In the genomic region with DNA sequence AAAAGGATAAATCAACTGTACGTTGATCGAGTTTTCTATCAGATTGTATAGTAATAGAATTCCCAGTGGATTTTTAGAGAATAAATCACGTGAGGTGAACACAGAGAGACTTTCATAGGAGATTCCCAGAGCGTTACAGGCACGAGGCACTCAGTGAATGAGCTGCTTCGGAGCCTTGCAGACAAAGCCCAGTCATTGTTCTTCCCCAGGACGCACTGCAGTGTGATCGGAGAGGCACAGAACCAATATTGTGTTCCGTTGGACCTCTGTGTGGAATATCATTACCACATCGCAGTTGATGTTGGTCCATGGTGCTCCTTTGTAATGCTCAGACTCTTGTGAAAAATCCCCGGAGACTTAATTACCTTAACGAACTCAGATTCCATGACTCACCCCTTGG, we compare ENCODE assay signal across 42 mouse cellular contexts. TPM values are rescaled to one million over a fixed set of nuclear protein-coding genes. Genes with fewer than 3 reads are reported as not detected.
DNase-seq lines count a peak whose midpoint lies in the region; ATAC-seq lines count a peak whose summit lies in the region.
"Had no signal": no experiment of that assay in that cellular context is flagged by ENCODE, and none has a peak within 500 bp of the region (broad histone marks: within the 10 kb centered on the region; RNA-seq: fewer than 3 reads in every experiment).

No protein-coding gene starts in this region.

- WGBS in limb, embryonic 10.5 days = 92% methylated on average over 12 of the region's 12 CpGs

- no peak overlapping the region for H3K27ac ChIP-seq in limb, embryonic 10.5 days
- H3K27ac ChIP-seq: embryonic facial prominence, embryonic 13.5 days; forebrain, embryonic 10.5 days; hindbrain, embryonic 12.5 days; hindbrain, postnatal 0 days; intestine, embryonic 15.5 days; limb, embryonic 15.5 days; liver, embryonic 13.5 days; stomach, postnatal 0 days had no signal

- no peak overlapping the region for H3K4me3 ChIP-seq in limb, embryonic 10.5 days
- H3K4me3 ChIP-seq: embryonic facial prominence, embryonic 13.5 days; forebrain, embryonic 10.5 days; hindbrain, embryonic 12.5 days; intestine, embryonic 15.5 days; limb, embryonic 15.5 days; liver, embryonic 13.5 days; megakaryocyte, embryonic 14.5 days had no signal

- no peaks in the 10 kb centered on the region for H3K4me1 ChIP-seq in limb, embryonic 10.5 days
- H3K4me1 ChIP-seq: hindbrain, embryonic 12.5 days; intestine, embryonic 15.5 days; limb, embryonic 15.5 days; liver, embryonic 13.5 days had no signal

- no peaks in the 10 kb centered on the region for H3K27me3 ChIP-seq in limb, embryonic 10.5 days (ENCODE audit: low read depth, poor library complexity, severe bottlenecking)
- H3K27me3 ChIP-seq: embryonic facial prominence, embryonic 13.5 days; hindbrain, embryonic 12.5 days; intestine, embryonic 15.5 days; limb, embryonic 15.5 days; liver, embryonic 13.5 days had no signal

- no peaks in the 10 kb centered on the region for H3K9me3 ChIP-seq in limb, embryonic 10.5 days (replicated peaks)
- H3K9me3 ChIP-seq: embryonic facial prominence, embryonic 13.5 days; forebrain, embryonic 10.5 days; hindbrain, embryonic 12.5 days; intestine, embryonic 15.5 days; limb, embryonic 15.5 days; liver, embryonic 13.5 days; megakaryocyte, embryonic 14.5 days had no signal

- no peaks in the 10 kb centered on the region for H3K36me3 ChIP-seq in limb, embryonic 10.5 days
- H3K36me3 ChIP-seq: embryonic facial prominence, embryonic 13.5 days; forebrain, embryonic 10.5 days; hindbrain, embryonic 12.5 days; intestine, embryonic 15.5 days; liver, embryonic 13.5 days had no signal

- peak; percentile 70 for ATAC-seq in frontal cortex, adult (ENCODE audit: low TSS enrichment)
- ATAC-seq: activated CD4-positive, CD25-positive, alpha-beta regulatory T cell, adult 4 months; CD4-positive, CD25-positive, alpha-beta regulatory T cell, adult 4 months; hindbrain, postnatal 0 days; intestine, embryonic 15.5 days; lung, postnatal 0 days had no signal

- no peak for DNase-seq in frontal cortex, postnatal 36 days (ENCODE audit: low spot score in 2 of 2)
- DNase-seq in layer of hippocampus, adult 9-11 months = peak; percentile 44
- DNase-seq in layer of hippocampus, postnatal 25 days (ENCODE audit: extremely low spot score in 1 of 2, low spot score in 1 of 2) = no peak
- DNase-seq in right cerebral cortex, adult 18-20 months = peak; percentile 25
- DNase-seq in right cerebral cortex, postnatal 4 days = no peak
- DNase-seq in limb, embryonic 10.5 days (ENCODE audit: low spot score) = no peak
- DNase-seq: adrenal gland, adult 2 months; adrenal gland, postnatal 36 days; cerebellum, adult 11 months; cerebellum, postnatal 10 days; gastrocnemius, postnatal 10 days; heart, postnatal 36 days; kidney, adult 2 months; kidney, postnatal 36 days; left cerebral cortex, postnatal 4 days; liver, embryonic 13.5 days; lung, adult 18-20 months; lung, postnatal 4 days; midbrain, embryonic 14.5 days; thymus, adult 2 months; thymus, postnatal 36 days had no signal

RNA-seq across cellular contexts. Expression of a gene that starts 20.8 kb away (rescaled TPM):
- total RNA-seq in layer of hippocampus, postnatal 25 days (2021) = 1 to 10 TPM; 3.7 to 4.1 TPM
- polyA plus RNA-seq in limb, embryonic 10.5 days (2016; fragmentation: Nextera tagmentation; extraction: Ambion mirVana) = 11.1 and 11.4 TPM in 2 replicates
- total RNA-seq: monocyte, adult 5-6 weeks had no signal

RNA-seq across cellular contexts. Expression of a gene that starts 35.3 kb away (rescaled TPM):
- total RNA-seq in layer of hippocampus, postnatal 25 days (2021) = not detected
- not detected in 2 replicates for polyA plus RNA-seq in limb, embryonic 10.5 days (2016; fragmentation: Nextera tagmentation; extraction: Ambion mirVana)
- total RNA-seq: adrenal gland, adult 2 months; adrenal gland, postnatal 36 days; common myeloid progenitor, adult 5-6 weeks; granulocyte monocyte progenitor cell, adult 5-6 weeks; heart, postnatal 36 days; hindbrain, postnatal 0 days; left cerebral cortex, adult 18-20 months; left cerebral cortex, postnatal 4 days; monocyte, adult 5-6 weeks had no signal
- polyA plus RNA-seq: activated CD4-positive, CD25-positive, alpha-beta regulatory T cell, adult 4 months; CD4-positive, CD25-positive, alpha-beta regulatory T cell, adult 4 months; embryonic facial prominence, embryonic 13.5 days; forebrain, embryonic 10.5 days; frontal cortex, adult 2 months; heart, embryonic 11.5 days; heart, embryonic 16.5 days; hindbrain, embryonic 12.5 days; hindbrain, postnatal 0 days; intestine, embryonic 15.5 days; kidney, adult 2 months; limb, embryonic 15.5 days; liver, embryonic 13.5 days; lung, postnatal 0 days; midbrain, embryonic 14.5 days; neural tube, embryonic 14.5 days; spleen, adult 2 months; stomach, postnatal 0 days; thymus, adult 2 months had no signal

RNA-seq across cellular contexts. Expression of a gene that starts 55.3 kb away (rescaled TPM):
- 10 to 100 TPM; 28.0 to 30.9 TPM for total RNA-seq in layer of hippocampus, postnatal 25 days (2021)
- 37.5 and 38.6 TPM in 2 replicates for polyA plus RNA-seq in limb, embryonic 10.5 days (2016; fragmentation: Nextera tagmentation; extraction: Ambion mirVana)

Comparison
In these comparisons a context has a peak if more than half of its experiments do, and no peak if none do; other contexts are left out.
1. DNase-seq: peak in layer of hippocampus, adult 9-11 months (single experiment) and right cerebral cortex, adult 18-20 months (single experiment); none in frontal cortex, postnatal 36 days (0 of 2), layer of hippocampus, postnatal 25 days (0 of 2), right cerebral cortex, postnatal 4 days (single experiment) and limb, embryonic 10.5 days (single experiment).